Mouse (Mus musculus): ENCODE data around the gene Mospd3.

Gene Mospd3

DNA sequence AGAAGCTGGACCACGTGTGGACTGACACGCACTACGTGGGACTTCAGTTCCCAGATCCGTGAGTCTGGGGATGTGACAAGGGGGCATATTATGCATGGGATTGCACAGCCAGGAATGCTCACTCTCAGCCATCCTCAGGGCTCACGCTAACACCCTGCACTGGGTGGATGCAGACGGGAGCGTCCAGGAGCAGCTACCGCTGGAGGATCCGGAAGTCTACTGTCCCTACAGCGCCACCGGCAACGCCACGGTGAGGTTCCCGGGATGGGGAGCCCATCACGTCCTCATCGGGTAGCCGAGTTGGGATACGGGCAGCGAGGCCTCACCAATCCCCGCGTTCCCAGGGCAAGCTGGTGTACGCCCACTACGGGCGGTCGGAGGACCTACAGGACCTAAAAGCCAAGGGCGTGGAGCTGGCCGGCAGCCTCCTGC lies 26.4 kb downstream of the Mospd3 start:
- DNase-seq (ENCODE audit: low read depth, low spot score), result no peak

DNA sequence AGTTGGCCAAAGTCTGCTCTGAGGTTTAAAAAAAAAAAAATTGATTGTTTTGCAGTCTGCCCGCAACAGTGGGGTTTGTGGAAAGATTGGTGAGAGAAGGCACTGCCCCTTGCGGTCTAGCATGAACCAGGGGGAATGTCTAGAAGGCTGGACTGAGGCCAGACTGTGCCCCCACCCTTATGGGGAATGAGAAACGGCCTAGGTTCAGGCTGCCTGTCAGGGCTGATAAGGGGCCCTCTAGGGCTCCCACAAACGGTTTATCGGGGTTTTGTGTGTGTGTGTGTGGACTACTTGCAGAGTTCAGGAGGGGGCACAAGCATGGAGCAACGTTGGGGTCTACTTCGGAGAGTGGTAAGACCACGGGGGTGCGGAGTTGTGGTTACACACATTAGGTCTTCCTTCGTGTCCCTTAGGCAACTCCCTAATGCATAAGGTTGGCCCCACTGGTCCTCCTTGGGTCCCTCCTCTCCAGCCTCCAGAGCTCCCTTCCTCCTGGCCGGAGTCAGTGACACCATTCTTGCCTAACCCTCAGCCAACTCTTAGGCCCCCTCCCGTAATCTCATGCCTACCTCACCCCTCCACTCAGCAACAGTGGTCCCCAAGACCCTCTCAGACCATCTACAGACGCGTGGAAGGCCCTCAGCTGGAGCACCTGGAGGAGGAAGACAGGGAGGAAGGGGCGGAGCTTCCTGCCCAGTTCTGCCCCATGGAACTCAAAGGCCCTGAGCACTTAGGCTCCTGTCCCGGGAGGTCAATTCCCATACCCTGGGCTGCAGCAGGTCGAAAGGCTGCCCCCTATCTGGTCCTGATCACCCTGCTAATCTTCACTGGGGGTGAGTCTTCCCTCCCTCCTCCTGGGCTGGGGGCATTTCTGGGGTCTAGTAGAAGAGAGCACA lies 29.9 kb downstream of the Mospd3 start:
- no peak for DNase-seq (ENCODE audit: low read depth, low spot score)

DNA sequence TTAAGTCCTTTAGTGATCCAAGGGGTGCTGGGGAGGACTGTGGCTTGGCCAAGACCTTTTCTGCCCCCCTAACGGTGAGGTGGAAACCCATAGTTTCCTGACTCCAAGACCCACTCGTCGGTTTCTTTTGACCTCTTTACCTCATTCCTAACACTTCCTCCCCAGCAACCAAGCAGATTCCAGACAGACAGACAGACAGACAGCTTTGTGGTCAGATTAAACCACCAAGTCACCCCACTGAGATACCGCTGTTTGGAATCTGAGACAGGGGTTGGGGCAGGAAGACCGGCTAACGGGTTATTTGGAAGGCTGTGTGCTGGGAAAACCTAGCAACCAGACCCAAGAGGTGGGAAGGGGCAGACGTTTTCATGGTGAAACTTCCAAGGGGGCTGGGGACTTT lies 30.7 kb downstream of the Mospd3 start:
- no peak for DNase-seq (ENCODE audit: low read depth, low spot score)

DNA sequence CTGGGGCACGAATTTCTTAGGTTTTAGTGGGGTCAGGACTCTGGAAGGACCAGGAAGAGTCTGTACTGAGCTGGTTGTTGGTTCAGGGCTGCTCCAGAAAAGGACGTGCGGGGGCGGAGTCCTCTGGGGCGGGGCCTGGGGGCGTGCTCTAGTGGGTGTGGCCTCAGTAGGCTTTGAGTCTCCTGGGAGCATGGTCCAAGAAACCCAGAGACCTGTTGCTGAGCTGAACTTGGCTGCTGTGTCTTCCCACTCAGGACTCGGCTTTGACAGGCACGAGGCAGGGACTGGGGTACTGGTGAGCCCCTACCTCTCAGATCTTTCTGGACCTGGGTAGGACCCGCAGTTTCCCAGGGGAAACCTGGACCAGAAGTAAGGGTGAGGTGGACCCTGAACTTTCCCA lies 31.2 kb downstream of the Mospd3 start, which contains the start of gene Tfr2:
TSS of gene Tfr2 (plus strand) at position 176 of the 400 bp plus-strand sequence.
- no peak for DNase-seq (ENCODE audit: low read depth, low spot score)

DNA sequence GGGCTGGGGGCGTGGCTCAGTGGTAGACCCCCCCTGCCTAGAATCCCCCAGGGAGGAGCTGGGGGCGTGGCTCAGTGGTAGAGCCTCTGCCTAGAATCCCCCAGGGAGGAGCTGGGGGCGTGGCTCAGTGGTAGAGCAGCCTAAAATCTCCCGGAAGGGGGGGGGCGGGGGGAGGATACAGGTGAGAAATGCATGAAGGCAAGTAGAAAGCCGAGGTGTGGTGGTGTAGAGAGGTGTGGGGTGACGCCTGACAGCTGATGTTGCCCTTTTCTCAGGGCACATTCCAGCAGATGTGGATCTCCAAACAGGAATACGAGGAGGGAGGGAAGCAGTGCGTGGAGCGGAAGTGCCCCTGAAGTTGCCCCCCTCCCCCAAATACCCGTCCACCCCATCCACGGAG lies 31.8 kb downstream of the Mospd3 start:
- DNase-seq (ENCODE audit: low read depth, low spot score), result no peak

DNA sequence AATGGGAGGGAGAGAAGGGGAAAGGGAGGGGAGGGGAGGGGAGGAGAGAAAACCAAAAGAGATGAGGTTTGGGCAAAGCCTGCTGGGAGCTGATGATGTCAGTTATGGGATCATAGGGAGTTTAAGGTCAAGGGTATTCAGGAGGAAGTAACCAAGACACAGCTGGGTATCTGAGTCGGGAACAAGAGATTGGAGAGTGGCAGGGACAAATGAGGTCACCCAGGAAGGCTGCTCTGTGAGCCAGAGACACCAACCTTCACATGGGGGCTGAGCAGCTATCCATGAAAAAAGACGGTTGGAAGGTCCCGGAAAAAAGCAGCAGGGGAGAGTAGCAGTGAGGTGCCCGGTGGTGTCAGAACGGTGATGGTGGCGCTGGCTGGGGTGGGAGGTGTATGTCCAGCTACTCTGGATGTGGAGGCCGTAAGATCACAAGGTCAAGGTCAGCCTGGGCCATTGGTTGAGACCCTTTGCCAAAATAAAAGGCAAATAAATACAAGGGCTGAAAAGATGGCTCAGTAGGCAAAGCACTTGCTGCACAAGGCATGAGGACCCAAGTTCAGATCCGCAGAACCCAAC lies 32.5 kb downstream of the Mospd3 start:
- no peak for DNase-seq (ENCODE audit: low read depth, low spot score)

DNA sequence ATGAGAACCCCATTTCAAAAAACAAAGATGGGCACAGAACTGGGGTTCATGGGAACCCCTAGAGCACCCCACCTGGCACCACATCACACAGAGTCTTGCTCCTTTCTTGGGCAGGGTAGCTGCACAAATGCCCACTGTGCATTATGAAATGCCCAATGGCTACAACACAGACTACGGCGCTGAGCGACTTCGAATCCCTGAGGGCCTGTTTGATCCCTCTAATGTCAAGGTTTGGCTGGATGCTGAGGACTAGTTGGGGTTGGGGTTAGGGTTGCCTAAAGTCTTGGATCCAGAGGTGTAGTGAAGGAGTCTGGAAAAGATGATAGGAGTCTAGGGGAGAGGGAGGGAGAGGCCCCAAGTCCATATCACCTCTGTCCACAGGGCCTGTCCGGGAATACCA lies 34.4 kb downstream of the Mospd3 start:
- DNase-seq (ENCODE audit: low read depth, low spot score), result no peak

DNA sequence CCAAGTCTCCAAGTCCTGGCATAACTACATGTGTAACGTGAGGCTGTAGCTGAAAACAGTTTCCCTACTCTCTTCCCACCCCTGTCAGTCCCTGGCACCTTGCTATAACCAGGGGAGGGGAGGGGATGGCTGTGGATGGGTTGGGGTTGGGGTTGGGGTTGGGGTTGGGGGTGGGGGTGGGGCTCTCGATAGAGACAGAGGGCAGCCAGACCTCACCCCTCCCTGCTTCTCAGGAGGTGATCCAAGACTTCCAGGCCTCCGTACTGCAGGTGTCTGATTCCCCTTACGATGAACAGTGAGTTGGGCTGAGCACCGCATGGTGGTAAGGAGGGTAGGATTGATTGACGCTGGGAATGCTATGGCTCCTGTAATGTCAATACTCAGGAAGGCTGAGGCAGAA lies 35.1 kb downstream of the Mospd3 start:
- no peak for DNase-seq (ENCODE audit: low read depth, low spot score)

DNA sequence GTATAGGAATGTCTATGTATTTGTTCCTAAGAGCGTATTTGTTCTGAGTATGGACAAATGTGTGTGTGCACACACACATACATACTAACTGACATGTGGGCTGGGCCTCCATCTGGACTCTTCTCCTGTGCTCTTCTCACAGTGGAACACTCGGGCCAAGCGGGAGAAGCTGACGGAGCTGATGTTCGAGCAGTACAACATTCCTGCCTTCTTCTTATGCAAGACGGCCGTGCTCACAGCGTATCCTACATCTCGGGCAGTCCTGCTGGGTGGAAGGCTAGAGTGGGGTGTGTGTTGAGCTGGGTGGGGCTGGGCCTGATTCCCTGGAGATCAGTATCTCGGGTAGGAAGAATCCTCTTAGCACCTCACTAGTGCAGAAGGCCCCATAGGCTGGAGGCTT lies 37.9 kb downstream of the Mospd3 start:
- DNase-seq (ENCODE audit: low read depth, low spot score), result no peak

DNA sequence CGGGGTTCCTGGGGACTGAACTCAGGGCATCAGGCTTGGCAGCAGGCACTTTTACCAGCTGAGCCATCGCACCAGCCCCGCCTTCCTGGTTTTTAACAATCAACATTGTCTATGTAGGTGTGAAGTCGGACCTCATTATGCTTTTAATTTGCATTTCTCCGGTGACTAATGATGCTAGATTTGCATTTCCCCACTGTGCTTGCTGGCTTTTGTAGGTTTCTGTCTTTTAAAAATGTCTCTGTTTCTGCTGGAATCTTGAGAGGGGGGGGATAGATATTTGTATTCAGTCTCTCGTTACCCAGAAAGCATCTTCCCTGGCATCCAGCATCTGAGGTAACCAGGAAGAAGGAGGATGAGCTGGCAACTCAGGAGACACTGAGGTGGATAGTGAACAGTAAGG lies 39.3 kb downstream of the Mospd3 start:
- no peak for DNase-seq (ENCODE audit: low read depth, low spot score)

DNA sequence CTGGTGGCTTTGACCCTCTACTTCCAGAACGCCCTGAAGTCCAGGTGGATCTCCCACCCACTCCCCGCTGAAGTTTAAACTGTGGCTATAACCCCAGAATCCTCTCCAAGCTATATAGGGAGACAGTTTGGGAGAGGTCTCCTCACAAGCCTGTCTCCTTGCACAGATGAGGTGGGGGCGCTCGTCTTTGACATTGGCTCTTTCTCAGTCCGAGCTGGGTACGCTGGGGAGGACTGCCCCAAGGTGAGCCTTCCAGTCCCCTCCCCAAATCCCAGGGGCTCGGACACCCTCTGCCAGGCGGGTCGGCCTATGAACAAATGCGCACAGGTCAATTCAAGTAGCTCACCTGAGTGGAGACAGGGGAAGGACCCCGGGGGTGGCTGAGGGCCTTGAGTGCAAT lies 47.0 kb downstream of the Mospd3 start:
- DNase-seq (ENCODE audit: low read depth, low spot score), result no peak

DNA sequence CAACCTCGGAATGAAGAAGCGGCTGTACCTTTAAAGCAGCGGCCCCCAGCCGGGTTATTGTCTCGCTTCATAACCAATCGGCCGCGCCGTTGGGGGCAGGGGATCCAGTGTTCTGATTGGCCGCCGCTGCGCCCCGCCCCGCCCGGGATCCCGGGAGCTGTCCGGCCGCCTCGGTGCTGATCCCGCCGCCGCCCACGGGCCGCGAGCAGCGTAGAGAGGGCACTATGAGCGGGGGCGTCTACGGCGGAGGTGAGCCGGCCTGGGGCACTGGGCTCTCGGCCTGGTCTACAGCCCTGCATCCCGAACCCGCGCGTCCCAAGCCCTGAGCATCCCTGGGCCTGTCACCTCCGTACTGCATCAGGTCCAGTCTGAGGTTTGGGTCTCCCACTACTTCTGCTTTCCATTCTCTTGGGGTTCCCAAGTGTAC lies 47.4 kb downstream of the Mospd3 start, which contains the start of gene Actl6b:
TSS of gene Actl6b (plus strand) at position 107 of the 427 bp plus-strand sequence.
- DNase-seq (ENCODE audit: low read depth, low spot score), result peak; percentile 61

DNA sequence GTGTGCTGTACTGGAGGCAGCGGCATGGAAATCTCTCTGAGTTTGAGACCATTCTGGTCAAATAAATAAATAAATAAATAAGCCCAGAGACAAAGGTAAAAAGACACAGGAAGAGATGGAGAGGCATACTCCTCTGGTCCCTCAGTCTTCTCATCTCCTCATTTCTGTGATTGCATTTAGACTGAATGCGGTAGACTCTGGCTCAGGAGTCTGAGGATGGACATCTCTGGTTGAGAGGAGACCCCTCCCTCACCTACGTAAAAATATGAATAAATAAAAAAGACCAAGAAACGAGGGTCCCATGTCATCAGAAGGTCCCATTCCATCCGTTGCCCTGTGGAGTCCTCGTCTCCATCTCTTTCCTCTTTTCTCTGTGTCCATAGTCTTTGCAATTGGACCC lies 47.9 kb downstream of the Mospd3 start:
- DNase-seq (ENCODE audit: low read depth, low spot score), result no peak

DNA sequence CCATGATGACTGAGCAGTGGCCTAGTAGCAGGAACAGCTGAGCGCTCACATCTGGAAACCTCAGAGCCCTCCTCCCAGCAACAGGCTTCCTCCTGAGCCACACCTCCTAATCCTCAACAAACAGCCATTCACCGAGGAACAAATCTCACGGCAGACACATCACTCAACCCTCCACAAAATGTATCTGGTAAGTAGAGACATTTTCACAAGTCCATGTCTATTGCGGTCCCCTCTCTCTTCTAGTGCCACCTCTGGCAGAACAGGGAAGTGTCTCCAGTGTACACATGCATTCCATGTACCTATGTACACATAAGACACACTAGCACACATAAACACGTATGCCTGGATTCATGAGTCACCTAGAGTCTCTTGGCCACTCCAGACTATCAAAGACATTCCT lies 49.7 kb downstream of the Mospd3 start:
- no peak for DNase-seq (ENCODE audit: low read depth, low spot score)

DNA sequence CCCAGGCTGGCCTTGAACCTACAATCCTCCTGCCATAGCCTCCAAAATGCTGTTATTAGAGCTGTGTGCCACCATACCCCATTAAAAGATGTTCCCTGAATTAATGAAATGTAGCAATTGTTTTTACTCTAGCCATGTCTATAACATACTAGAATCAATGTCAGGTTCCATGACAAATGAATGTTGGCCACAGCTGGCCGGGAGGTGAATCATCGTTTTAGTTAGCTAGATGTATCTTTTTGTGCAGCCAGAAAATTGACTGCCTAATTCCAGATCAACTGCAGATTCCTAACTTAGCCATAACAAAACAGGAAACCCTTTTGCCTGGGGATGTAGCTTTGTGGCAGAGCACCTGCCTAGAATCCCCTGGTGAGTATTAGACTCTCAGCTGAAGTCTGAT lies 51.0 kb downstream of the Mospd3 start:
- no peak for DNase-seq (ENCODE audit: low read depth, low spot score)
